ENCODE assay signal across 23 mouse cellular contexts in genomic region chr3:68372925-68373324, GRCm38 (mm10).
DNase-seq lines count a peak whose midpoint lies in the region; ATAC-seq lines count a peak whose summit lies in the region.
"Had no signal": no experiment of that assay in that cellular context is flagged by ENCODE, and none has a peak within 500 bp of the region (broad histone marks: within the 10 kb centered on the region; RNA-seq: fewer than 3 reads in every experiment).

No protein-coding gene starts in this region.

- DNase-seq in gastrocnemius, postnatal 10 days: peak; percentile 24
- DNase-seq in gastrocnemius, adult 18-20 months (ENCODE audit: low spot score): no peak
- DNase-seq in left cerebral cortex, postnatal 4 days: peak; percentile 38
- DNase-seq in left cerebral cortex, postnatal 14 days (ENCODE audit: low spot score in 2 of 2): no peak
- no peak for DNase-seq in lung, adult 18-20 months
- peak; percentile 54 for DNase-seq in brain, adult 2 months (ENCODE audit: low read depth, low spot score)
- DNase-seq: adrenal gland, adult 2 months; adrenal gland, postnatal 14 days; B cell, adult 2 months; cerebellum, adult 18-20 months; cerebellum, adult 9-10 months; cerebellum, postnatal 14 days; gastrocnemius, postnatal 36 days; heart, adult 2 months had no signal

- intact Hi-C loops in left cerebral cortex, postnatal 4 days (cut with DNase I): no loop called here
- intact Hi-C loops in left cerebral cortex, postnatal 14 days (cut with DNase I): no loop called here

- H3K9me3 ChIP-seq in lung, embryonic 16.5 days (ENCODE audit: control insufficient read depth, low read length): no peaks in the 10 kb centered on the region
- H3K9me3 ChIP-seq in heart, embryonic 11.5 days (replicated peaks; ENCODE audit: control insufficient read depth, low read length): no peaks in the 10 kb centered on the region
- H3K9me3 ChIP-seq: forebrain, embryonic 10.5 days; heart, embryonic 10.5 days; hindbrain, embryonic 12.5 days; hindbrain, embryonic 15.5 days had no signal

- no peak overlapping the region for H3K4me3 ChIP-seq in lung, embryonic 16.5 days (ENCODE audit: low read length)
- no peak overlapping the region for H3K4me3 ChIP-seq in heart, embryonic 11.5 days (ENCODE audit: low read depth, low read length)
- H3K4me3 ChIP-seq: forebrain, embryonic 10.5 days; heart, adult 2 months; heart, embryonic 10.5 days; hindbrain, embryonic 12.5 days; hindbrain, embryonic 15.5 days had no signal

- no peaks in the 10 kb centered on the region for H3K27me3 ChIP-seq in lung, embryonic 16.5 days (ENCODE audit: control insufficient read depth, insufficient read depth, low read depth, low read length)
- H3K27me3 ChIP-seq in heart, embryonic 11.5 days (ENCODE audit: control insufficient read depth, insufficient read depth, low read length): no peaks in the 10 kb centered on the region
- H3K27me3 ChIP-seq: CH12.LX; hindbrain, embryonic 12.5 days; hindbrain, embryonic 15.5 days had no signal

- no peaks in the 10 kb centered on the region for H3K36me3 ChIP-seq in lung, embryonic 16.5 days (ENCODE audit: control insufficient read depth, insufficient read depth, low read length)
- H3K36me3 ChIP-seq in heart, embryonic 11.5 days (ENCODE audit: control insufficient read depth, insufficient read depth, low read length): no peaks in the 10 kb centered on the region
- H3K36me3 ChIP-seq: forebrain, embryonic 10.5 days; G1E; heart, embryonic 10.5 days; hindbrain, embryonic 12.5 days; hindbrain, embryonic 15.5 days had no signal

- H3K4me1 ChIP-seq in lung, embryonic 16.5 days (replicated peaks; ENCODE audit: control insufficient read depth, insufficient read depth, low read length): no peaks in the 10 kb centered on the region; the same call in 1 of the 2 replicates
- no peaks in the 10 kb centered on the region for H3K4me1 ChIP-seq in heart, embryonic 11.5 days (ENCODE audit: control insufficient read depth, insufficient read depth, low read length)
- H3K4me1 ChIP-seq: forebrain, embryonic 10.5 days; heart, embryonic 10.5 days had no signal

- peak; percentile 64; the same call in 1 of the 2 replicates for ATAC-seq in lung, embryonic 16.5 days (ENCODE audit: low read depth)
- ATAC-seq in heart, embryonic 11.5 days (replicated peaks; ENCODE audit: insufficient number of reproducible peaks, low FRiP score, low TSS enrichment): no peak
- ATAC-seq: forebrain, embryonic 14.5 days had no signal

- WGBS in lung, embryonic 16.5 days: no CpG with 5 or more reads among the region's 1 CpGs
- WGBS in heart, embryonic 11.5 days (ENCODE audit: insufficient replicate concordance): no CpG with 5 or more reads among the region's 1 CpGs

- H3K27ac ChIP-seq in lung, embryonic 16.5 days (ENCODE audit: low read length): no peak overlapping the region
- no peak overlapping the region for H3K27ac ChIP-seq in heart, embryonic 11.5 days (ENCODE audit: low read depth, low read length)
- H3K27ac ChIP-seq: forebrain, embryonic 10.5 days; heart, adult 2 months; heart, embryonic 10.5 days; hindbrain, embryonic 12.5 days; hindbrain, embryonic 15.5 days had no signal

- H3K9ac ChIP-seq in lung, embryonic 16.5 days (ENCODE audit: low read length): no peak overlapping the region
- H3K9ac ChIP-seq in heart, embryonic 11.5 days (ENCODE audit: low read depth, low read length): no peak overlapping the region
- H3K9ac ChIP-seq: hindbrain, embryonic 12.5 days; hindbrain, embryonic 15.5 days had no signal

- H3K4me2 ChIP-seq in lung, embryonic 16.5 days (ENCODE audit: low read depth, low read length): no peak overlapping the region
- H3K4me2 ChIP-seq in heart, embryonic 11.5 days: no peak overlapping the region
- H3K4me2 ChIP-seq: hindbrain, embryonic 12.5 days; hindbrain, embryonic 15.5 days had no signal

Comparison
In these comparisons a context has a peak if more than half of its experiments do, and no peak if none do; other contexts are left out.
1. DNase-seq: peak in gastrocnemius, postnatal 10 days (single experiment), left cerebral cortex, postnatal 4 days (single experiment) and brain, adult 2 months (single experiment); none in gastrocnemius, adult 18-20 months (single experiment), left cerebral cortex, postnatal 14 days (0 of 2) and lung, adult 18-20 months (0 of 2).